Mouse (Mus musculus) E14TG2a.4 (cell line): ENCODE measurements at regions not wholly inside any gene's neighbourhood (a gene's known extent, or its start where the extent isn't known, plus 50 kb on each side); places are given as distances from the start of the nearest gene placed in this dataset.

Experiments used
- CTCF ChIP-seq: conservative IDR thresholded peaks from 2 replicates; pipeline ENCODE4 v1.5.1; 2014; ENCODE audit warnings: low read length
- NANOG ChIP-seq: IDR thresholded peaks from 2 replicates; pipeline ENCODE4 v1.6.1; 2014; ENCODE audit warnings: borderline replicate concordance, low read length, mixed read lengths
- POU5F1 ChIP-seq: IDR thresholded peaks from 2 replicates; pipeline ENCODE4 v1.6.1; 2014; ENCODE audit warnings: low read length, borderline replicate concordance

GRCm38 (mm10) chr12:94217906-94218305, 1474.1 kb upstream of the Flrt2 start:
- TF ChIP-seq CTCF (no peak), NANOG (no peak), POU5F1 (no peak)
